Mouse (Mus musculus) cerebellum, adult 11 months (tissue): ENCODE data around the gene Fbxo17.

Experiments used
- DNase-seq: peaks from one replicate; pipeline ENCODE4 v3.0.0; 2022

Gene Fbxo17

DNA sequence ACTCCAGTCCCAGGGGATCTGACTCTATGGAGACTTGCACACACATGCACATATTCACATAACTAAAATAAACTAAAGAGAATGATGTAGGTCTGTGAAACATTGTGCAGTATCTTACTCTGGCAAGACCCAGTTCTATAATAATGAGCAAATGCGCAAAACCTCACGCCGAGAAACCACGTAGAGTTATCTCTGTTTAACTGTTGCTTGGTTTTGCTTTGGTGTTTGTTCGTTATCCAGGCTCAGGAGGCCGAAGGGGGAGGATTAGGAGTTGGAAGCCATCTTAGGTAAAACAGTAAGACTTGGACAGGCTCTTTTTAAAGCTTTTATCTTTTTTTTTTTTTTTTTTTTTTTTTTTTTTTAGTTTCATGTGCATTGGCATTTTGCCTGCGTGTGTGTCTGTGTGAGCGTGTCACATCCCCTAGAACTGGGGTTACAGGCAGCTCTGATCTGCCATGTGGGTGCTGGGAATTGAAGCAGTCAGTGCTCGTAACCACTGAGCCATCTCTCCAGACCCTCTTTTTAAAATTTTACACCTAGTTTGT, 52.9 kb downstream of the Fbxo17 start:
- DNase-seq: no peak

DNA sequence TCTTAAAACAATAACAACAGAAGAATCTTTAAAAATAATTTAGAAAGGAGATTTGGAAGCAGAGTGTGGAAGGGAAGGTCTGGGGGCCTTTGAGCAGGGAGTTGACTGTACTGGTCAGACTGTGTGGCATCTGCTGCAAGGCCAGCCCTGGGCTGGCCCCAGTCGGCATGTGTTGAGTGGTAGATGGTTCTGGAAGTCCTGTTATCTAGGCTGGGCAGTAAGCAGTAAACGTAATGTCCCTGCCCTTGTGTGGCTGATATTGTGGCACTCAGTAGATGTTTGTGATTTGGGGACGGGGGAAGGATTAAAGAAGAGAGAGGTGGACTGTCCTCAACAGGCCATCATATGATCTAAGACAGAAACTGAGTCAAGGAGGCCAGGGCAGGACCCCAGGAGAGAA, 53.7 kb downstream of the Fbxo17 start:
- DNase-seq: no peak

DNA sequence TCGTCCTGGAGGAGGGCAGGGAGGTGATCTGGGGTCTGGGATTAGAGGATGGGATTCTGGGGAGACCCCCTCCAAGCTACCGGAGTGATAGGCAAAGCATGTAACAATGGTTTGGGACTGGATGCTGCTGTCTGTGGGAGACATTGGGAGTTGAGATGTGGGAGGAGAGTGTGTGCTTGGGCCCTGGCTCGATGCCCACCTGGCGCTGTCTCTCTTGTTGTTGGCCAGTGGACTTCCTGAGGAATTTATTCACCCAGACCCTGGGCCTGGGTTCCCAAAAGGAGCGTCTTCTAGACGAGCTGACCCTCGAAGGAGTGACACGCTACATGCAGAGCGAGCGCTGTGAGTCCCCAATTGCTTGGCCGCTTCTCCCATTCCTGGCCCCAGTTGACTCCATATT, 55.3 kb downstream of the Fbxo17 start:
- no peak for DNase-seq

DNA sequence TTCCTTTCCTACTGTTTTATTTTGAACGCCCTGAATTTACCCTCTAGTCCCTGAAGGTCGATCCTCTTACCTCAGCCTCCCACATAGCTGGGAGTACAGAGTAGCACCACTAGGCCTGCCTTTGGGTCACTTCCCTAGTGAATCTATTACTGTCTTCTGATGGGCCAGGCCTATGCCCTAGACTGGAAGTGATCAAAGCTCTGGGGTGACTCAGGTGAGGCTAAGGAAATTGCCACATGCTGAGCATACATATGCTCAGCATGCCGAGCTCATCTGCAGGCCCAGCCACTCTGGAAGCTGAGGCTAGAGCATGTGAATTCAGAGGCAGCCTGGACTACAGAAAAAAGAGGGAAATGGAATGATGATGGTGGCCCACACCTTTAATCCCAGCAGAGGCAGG, 56.6 kb downstream of the Fbxo17 start:
- no peak for DNase-seq

DNA sequence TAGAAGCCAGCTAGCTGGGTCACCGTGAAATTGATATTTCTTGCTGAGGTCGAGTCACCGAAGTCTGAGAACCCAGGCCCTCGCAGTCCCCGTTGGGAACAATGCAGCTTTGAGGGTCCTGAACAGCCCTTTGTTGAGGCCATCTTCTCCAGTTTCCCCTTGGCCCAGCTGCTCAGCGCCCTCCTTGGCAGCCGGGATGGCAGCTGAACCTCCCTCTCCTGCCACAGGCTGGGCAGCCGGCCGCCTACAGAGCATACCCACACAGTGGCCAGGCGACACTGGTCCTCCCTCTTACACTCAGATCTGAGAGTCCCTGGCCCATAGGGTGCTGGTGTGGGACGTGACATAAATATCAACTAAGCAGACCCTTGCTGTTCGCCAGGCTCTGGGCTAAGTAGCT, 57.6 kb downstream of the Fbxo17 start:
- DNase-seq: no peak

DNA sequence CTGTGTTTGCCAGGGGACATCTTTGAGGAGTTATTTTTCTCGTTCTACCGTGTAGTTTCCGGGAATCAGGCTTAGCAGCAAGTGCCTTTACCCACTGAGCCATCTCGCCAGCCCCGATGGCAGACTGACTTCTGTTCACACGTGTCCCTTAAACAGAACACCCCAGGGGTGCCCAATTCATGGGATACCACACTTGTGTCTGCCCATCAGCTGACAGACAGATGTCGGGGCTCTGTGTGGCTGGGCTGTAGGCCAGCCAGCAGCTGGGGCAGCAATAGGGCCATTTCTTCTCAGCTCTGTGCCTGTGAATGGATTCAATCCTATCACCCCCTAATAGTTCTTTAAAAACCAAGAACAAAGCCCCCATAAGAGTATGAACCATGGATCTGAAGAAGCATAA, 58.5 kb downstream of the Fbxo17 start:
- no peak for DNase-seq

DNA sequence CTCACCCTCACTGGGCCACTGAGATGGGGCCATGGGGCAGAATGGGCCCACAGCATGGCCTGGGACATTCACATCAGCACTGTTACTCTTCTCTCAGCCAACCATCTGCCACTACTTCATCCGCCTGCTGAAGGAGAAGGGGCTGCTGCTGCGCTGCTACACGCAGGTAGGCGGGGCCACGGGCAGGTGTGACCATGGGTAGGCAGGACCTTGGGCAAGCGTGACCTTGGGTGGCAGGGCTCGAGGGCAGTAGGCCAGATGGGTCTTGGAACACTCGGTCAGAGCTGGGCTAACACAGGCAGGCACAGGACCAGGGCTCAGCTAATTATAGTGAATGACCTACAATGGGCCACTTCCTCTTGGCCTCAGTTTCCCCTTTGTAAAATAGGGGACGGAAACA, 62.2 kb downstream of the Fbxo17 start:
- DNase-seq: no peak

DNA sequence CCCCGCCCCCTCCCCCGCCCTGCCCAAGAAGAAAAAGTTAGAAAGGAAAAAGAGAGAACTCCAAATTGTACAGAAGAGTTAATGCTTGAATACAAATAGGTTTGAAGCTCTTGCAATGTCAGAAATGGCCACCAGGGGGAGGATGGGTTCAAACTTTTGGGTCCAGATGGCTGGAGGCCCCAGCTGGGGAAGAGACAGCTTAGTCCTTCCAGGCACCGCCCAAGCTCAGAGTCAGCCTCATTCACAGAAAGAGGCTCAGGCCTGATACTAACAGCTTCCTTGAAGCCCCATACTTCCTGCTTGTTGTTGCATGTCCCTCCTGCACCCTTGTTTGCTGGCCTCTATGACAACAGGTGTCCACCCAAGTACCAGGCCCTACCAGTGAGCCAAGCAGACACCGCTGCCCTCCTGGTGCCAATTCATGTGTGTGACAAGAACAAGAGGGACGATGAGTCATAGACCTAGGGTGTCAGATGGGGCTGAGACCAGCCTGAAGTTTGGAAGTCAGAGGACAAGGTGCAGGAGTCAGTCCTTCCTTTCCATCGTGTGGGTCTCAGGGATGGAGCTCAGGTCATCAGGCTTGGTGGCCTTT, 63.6 kb downstream of the Fbxo17 start:
- peak; percentile 86 for DNase-seq

DNA sequence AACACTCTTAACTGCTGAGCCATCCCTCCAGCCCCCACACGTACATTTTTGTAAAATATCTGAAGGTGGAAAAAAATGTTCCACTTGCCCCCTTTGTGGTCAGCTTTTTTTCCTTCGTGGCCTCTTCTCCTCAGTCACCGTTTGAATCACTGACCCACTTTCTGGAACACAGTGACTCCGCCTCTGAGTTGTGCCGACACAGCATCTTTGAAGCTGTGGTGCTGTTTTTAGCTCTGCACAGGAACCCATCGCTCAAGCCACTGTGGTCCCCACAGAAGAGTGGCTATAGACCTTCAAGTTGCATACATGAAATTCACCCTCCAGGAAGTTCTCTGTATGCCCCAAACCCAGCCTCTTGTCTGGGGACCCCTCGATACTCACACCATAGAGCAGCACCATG, 64.3 kb downstream of the Fbxo17 start:
- DNase-seq: no peak

DNA sequence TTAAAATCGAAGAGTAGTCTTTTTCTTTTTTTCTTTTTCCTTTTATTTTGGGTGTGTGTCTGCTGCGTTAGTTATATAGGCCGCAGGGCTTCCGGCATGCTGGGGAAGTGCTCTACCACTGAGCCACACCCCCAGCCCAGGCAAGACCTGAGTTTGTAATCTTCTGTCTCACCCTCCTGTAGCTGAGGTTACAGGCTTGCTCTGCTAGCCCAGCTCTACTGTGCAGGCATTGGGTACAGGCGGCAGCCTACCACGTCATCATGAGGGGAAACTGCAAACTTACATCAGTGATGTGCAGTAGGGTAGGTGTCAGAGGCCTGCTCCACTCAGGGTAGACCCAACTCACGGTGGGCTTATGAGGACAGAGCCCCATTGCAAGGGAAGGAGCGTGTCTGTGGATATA, 64.7 kb downstream of the Fbxo17 start:
- no peak for DNase-seq

DNA sequence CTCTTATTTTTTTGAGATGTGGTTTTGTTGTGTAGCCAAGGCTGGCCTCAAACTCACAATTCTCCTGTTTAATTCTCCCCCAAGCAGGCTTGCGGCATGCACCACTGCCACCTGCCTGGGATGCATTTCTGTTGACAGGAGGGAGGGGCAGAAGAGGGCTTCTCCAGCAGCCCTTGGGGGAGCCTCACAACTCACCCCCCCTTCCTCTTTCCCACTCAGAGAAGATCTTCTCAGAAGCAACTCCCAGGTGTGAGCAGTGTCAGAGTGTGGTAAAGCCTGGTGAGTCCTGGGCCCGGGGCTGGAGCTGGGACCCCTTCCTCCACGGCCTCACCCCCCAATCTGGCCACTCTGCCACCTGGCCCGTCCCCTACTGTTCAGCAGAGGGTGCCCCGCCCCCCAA, 68.6 kb downstream of the Fbxo17 start:
- DNase-seq: no peak
